Mouse (Mus musculus) layer of hippocampus, adult 9-10 months (tissue): ENCODE results near the gene Tanc1.

ENCODE experiments used
- DNase-seq: peaks from one replicate; pipeline ENCODE4 v3.0.0; 2022; ENCODE audit warnings: low spot score

Tanc1 gene

DNA sequence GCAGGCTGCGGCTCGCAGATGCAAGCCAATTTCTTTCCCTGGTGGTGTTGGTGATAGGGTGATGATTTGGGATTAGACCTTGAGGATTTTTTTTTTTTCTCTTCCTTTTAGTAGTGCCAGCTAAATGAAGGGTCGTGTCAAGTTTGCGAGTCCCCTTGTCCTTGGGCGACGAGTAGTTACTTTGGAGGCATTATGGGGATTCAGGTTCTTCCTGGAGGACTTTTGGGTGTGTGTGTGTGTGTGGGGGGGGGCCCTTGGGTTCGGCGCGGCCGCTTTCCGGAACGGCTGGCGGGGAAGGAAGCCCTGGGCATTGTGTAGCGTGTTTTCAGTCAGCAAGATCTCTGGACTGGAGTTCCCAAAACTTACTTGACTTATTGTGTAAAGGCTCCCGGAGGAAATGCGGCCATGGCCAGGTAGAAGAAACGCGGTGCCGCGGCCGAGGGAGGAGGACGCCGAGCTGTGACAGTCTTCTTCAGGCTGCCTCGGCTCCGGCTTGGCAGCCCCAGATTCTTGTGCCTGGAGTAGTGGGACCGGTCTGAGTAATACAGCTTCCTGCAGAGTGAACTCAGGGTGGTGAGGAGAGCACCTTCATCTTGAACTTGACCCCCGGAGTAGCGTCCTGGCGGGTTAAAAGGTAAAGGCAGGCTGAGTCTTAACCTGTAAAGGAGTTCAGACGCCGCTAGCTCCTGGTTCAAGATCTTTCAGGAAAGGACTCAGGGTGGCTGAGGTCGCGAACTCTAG, 1.1 kb downstream of the Tanc1 start:
- no peak for DNase-seq

DNA sequence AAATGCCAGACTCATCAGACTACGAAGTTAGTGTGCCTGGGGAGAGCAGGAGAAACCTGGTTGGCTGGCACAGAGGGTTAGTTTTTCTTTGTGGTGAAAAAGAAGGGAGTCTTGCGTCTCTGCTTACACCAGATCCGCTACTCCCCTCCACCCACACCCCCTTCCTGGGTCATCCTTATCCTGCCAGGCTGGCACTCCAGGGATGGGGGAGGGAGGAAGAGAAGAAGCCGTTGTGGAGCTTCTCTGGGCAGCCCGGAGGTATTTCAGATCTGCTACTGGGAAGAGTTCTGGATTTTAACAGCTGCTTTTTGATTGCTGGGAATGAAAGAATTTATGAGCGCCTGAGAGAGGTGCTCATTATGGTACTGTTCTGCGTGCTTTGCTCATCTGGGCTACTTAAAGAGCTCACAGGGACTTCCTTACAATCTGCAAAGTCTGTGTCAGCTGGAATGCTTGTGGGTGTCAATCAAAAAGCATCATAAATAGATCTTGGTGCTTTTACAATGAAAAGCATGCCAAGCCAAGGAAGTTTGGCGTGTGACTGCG, 1.7 kb downstream of the Tanc1 start:
- DNase-seq: no peak

DNA sequence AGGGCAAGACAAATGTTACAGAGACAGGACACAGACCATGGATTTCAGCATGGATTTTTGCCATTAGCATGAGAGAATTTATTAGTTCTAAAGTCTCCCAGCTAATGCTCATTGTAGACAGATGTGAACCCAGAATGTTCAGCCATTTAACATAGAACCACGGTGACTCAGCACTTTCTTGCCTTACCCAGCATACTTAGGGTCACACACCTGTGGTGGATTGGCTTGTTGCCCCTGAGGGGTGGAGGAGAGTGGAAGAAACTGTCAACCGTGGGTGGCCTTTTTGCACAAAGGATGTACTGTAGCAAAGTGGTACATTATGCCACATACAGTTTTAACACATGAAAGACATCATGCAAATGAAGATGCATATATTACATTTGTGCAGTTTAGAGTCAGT, 5.0 kb downstream of the Tanc1 start:
- no peak for DNase-seq

DNA sequence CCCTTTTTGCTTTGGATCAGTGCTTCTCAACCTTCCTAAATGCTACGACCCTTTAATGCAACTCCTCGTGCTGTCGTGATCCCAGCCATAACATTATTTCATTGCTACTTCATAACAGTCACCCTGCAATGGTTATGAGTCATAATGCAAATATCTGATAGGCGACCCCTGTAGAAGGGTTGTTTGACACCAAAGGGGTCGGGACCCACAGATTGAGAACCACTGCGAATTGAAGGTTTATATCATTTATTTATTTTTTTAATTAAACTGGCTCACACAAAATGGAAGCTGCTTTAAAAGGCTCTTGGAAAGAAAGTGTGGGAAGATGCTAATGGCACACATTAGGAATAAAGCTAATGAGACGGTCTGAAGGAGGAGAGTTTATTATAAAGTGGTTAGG, 7.2 kb downstream of the Tanc1 start:
- DNase-seq: no peak

DNA sequence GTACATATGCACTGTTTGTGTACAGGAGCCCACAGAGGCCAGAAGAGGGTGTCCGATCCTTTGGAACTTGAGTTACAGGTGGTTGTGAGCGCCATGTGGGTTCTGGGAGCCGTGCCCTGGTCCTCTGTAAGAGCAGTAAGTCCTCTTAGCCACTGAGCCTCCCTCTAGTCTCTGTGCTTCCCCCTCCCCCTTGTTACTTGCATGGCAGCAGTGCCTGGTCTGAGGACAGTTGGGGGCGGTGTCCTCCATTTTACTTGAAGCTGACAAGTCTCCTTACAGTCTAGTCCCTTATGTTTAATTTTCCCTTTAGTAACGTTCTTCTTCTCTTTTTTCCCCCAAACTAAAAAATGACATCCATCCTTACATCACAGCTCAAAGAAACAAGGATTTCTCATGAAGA, 8.8 kb downstream of the Tanc1 start:
- no peak for DNase-seq

DNA sequence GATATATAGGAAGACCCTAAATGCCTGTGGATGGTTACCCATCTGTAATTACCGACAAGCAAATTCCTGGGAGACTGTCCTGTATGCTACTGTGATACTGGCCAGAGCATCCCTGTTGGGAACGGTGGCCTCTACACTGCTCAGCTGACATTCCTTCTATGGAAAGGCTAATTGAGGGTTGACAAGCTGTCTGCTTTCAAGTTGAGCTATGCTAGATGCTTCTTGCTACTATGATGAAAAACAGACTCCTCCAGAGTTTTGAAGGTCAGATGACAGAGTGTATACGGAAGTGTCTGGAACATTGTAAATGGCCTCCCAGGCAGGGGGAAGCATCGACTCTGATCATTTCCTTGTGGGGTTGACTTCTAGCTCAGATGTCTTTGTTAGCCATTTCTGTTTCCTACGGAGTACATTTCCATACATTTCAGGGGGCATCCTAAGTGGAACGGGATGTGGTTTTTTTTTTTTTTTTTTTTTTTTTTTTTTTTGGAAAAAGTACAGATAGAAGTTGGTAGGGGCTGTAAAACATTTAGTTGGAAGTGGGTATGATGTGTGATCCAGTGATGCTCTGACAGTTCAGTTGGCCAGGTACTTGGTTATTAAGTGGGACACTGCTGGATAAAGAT, 10.8 kb downstream of the Tanc1 start:
- DNase-seq: no peak

DNA sequence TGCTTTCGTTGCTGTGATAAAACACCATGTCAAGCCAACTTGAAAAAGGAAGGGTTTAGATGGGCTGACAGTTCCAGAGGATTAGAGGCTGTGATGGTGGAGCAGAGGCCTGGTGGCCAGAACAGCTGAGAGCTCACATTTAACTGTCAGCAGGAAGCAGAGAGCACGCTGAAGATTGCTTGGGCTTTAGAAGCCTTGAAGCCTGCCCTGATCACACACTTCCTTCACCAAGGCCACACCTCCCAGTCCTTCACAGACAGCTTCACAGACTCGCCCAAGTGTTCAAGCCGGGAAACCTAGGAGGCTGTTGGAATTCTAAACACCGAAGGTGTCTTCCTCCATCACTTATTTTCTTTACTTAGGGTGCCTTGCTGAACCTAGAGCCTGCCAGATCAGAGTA, 12.0 kb downstream of the Tanc1 start:
- no peak for DNase-seq

DNA sequence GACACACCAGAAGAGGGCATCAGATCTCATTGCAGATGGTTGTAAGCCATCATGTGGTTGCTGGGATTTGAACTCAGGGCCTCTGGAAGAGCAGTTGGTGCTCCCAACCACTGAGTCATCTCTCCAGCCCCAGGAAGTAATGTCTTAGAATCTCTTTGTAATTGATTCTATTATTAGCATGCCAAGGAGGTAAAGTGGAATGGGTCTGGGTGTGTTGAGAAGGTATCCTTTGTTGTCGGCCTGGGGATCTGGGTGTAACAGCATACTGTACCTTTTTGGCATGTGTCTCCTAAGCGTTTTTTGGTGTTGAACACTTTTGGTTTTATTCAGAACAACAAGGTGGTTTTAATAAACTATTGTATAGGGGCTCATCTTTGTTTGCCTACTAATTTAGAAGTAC, 13.6 kb downstream of the Tanc1 start:
- no peak for DNase-seq

DNA sequence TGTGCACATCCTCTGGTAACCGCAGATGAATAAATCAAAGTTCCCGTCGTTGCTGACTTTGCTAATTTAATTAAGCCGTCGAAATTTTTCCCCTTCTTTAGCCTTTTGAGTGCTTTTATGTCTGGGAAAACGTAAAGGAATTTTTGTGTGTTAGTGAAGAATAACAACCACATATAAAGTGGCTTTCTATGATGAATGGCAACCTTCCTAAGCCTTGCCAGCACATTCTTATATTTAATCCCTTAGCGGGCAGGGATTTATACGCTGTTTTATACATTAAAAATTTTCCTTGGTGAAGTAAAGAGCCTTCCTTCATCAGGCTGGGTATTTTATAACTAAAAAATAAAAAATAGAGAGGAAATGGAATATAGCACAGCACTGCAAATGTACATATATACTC, 14.1 kb downstream of the Tanc1 start:
- no peak for DNase-seq

DNA sequence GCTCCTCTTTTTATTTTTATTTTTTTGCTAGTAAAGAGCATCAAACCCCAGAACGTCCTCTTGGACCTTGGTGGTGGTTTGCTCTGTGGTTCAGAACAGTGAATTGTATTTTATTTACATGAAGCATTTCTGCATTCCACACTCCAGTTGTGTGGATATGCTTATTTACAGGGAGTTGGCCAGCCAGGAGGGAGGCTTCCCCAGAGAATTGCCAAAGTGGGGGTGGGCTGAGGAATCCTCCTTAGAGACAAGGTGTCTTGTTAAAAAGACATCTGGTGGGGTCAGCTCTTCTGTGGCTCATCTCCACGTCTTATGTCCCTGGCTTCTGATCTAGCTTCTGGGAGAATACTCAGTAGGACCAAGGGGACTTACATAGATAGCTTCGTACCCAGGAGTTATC, 14.6 kb downstream of the Tanc1 start:
- no peak for DNase-seq

DNA sequence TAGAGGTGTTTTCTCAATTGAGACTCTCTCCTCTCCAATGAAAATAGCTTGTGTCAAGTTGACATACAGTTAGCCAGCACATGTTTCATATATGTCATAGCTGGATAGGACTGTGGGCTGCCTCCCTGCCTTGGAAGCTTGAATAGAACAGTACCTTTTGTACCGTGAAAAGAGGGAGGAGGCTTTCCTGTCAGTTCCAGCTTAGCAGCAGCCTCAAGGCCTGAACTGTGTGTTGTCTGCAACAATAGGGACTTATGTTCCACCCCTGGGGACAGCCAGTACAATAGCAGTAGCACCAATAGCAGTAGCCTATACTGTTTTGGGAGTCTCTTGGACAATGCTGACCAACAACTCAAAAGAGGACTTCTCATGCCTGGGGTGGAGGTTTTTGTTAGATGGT, 15.7 kb downstream of the Tanc1 start:
- no peak for DNase-seq

DNA sequence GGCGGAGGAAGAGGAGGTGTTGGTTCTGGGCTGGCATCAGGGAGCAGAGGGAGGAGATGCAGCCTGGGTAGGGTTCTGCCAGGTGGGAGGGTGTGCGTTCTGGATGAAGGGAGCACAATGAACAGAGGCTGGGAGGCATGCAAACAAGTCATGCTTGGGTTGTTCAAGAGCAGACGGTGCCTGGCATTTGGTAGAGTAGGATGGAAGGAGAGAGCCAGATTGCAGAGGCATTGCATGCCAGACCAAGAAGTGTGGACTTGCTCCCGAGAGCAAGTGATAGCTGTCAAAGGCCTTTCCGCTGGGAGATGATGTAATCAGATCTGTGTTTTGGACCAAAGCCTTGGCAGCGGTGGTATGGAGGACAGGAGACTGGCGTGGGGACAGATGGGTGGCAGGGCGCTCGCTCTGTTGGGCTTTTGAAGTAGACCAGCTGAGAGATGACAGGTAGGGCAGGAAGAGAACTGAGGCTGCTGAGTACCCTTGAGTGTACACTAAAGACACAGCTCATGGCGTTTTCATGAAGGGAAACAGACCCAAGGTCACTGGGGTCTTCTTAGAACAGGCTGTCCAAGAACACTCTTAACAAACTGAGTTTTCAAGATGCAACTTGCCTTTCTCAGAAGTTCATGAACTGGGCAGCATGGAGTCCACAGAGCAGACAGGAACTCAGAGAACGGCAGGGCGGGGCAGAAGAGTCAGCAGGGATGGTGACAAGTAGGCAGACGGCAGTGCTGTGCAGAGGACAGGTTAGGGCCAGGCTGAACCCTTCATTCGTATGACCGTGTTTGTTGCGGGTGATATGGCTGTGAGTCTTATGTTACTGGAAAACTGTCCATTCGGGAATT, 16.4 kb downstream of the Tanc1 start:
- peak; percentile 51 for DNase-seq

DNA sequence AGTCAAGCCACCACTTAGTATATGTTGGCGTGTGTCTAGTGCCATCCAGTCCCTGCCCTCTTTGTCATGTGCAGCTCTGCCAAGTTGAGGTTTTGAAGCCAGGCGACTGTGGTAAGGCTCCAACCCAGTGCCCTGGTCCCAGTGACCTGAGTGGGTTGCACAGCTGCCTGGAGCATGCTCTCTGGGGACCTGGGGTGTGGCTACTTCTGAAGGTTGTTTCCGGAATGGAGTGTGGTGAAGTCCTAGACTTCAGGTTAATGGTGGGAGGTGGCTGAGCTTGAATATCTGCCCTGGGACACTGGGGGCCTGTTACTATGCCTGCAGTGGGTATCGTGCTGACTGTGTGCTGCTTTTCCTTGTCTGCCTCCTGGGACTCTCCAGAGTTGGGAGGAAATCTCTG, 18.0 kb downstream of the Tanc1 start:
- no peak for DNase-seq

DNA sequence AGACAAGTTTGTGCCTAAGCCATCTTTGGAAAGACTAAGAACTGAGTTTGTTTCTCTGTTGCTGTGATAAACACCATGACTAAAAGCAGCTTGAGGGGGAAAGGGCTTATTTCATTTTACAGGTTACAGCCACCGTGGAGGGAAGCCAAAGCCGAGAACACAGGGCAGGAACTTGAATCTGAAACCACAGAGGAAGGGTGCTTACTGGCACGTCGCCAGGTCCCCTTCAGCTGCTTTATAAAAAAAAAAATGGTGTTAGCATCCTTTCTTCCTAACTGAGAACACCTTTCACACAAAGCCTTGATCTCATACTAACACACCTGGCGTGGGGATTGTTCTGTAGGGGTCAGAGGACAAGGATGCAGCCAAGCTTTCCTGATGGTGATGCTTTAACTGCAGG, 19.6 kb downstream of the Tanc1 start:
- no peak for DNase-seq

DNA sequence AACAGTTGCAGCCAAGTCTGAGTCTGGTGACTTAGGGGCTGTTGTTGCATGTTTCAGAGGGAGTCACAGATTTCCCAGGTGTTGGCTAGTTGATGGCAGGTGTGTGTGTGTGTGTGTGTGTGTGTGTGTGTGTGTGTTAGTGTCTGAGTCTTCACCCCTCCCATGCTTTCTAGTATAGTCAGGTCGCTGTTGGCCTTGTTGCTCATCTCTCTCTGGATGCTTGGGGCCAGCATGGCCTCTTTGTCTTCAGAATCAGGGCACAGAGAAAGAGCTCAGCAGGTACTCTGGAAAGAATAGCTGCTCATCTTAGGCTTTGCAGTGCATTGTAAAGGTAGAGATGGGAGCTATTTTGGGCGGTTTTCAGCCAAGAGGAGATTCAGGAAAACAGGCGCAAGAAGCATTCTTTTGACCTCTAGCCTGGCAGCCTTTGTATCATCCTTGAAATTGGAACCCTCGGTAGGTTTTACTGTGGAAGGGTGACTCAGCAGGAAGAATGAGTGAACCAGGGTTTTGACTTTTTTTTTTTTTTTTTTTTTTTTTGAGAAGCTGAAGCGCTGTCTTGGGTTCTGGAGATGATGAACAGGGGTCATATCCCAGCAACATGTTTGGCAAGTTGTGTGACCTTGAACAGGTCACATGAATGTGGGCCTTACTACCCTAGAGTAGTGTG, 22.1 kb downstream of the Tanc1 start:
- DNase-seq: no peak

DNA sequence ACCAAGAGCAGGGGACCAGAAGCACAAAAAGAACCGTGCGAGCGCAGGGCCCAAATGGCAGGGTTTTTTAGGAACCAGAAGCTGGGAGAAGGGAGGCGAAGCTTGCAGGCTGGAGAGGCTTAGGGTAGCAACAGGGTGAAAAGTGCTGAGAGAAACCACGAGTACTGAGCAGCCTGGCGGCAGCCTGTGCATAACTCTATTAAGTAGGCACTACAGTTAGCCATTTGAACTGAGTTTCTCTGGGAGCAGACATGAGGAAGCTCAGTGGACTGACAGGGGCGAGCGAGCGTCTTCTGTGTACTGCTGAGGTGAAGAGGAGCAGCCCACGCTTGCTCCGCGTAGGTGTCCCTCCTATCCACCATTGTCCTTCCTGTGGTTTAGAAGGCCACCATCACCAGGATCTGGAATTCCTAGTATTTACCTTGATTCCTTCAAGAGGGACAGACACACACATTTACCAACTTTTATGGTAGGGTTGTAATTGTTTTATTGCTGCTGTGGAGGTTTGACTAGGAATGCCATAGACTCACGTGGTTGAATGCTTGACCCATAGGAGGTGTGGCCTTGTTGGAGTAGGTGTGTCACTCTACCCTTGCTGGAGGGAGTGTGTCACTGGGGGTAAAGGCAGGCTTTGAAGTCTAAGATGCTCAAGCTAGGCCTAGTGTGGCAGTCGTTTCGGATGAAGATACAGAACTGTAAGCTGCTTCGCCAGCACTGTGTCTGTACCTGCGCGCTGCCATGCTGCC, 25.4 kb downstream of the Tanc1 start:
- no peak for DNase-seq

DNA sequence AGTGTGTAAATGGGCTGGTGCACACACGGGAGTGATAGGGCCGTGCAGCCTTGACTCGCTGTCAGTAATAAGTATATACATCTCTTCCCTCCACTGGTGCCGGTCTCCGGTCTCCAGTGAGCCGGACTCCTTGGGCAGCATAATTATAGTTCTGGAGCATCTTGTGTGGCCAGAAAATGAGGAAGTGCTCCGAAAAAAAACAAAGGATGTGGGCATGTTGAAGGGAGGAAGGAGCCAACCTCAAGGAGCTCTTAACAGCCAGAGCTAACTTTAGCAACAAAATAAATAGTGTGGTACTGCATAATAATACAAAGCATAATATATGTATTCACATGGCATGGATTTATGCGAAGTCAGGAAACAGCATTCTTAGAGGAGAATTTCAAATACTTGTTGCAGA, 30.9 kb downstream of the Tanc1 start:
- DNase-seq: no peak

DNA sequence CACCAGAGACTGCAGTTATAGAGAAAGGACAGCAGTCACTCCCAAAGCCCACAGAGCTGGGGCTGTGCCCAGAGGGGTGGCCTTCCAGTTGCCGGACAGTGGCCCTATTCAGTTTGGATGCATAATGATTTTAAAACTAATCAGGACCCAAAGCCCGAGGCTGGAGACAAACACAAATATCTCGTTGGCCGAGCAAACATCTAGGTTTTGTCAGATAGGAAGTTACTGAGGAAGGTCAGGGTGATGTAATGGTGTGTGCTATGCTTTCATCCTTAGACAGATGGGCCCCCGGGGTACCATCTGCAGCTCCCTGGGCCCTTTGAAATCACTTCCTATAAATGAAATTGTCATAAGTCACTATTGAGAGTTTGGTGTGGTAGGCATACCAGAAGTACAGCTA, 33.0 kb downstream of the Tanc1 start:
- no peak for DNase-seq

DNA sequence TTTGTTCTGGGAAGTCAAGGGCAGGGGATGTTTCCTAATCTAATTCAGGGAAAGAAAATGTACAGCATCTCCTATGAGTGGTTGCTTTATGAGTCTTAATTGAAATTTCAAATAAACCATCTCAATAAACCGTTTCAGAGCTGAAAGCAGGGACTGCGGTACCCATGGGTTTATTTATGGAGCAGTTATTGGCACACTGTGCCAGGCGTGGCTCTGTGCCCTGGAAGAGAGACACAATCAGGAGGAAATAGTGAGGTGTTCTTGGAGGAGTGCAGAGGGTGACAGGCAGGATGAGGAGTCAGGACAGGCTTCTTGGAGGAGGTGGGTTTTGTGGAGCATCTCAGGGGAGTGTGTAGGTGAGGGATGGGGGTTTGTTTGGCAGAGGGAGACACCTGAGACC, 33.7 kb downstream of the Tanc1 start:
- DNase-seq: no peak

DNA sequence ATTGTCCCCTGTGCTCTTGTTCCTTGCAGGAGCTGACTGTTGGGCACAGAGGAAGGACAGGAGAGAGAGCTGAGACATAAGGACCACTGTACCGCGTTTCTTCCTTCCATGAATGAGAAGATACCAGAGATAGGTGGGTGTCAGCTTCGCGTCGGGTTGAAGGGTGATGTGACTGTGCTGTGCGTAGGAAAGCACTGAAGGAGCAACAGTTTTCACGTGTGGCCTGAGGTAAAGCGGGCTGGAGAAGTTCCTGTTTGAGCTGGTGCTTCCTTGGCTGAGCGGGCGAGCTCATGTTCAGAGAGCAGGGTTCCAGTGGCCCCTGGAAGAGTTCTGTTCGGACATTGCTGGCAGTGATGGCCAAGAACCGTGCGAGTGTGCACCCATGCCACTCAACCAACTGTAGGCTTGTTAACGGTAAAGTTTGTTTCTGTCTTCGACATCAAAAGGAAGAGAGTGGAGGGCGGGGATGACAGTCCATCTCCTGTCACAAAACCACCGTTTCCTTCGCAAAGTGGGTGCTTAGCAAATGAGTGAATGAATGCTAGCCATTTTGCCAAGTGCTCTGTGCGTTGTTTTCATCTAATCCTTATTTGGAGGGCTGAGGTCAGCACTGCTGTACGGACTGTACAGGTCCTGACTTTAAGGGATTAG, 35.0 kb downstream of the Tanc1 start:
- DNase-seq: no peak

DNA sequence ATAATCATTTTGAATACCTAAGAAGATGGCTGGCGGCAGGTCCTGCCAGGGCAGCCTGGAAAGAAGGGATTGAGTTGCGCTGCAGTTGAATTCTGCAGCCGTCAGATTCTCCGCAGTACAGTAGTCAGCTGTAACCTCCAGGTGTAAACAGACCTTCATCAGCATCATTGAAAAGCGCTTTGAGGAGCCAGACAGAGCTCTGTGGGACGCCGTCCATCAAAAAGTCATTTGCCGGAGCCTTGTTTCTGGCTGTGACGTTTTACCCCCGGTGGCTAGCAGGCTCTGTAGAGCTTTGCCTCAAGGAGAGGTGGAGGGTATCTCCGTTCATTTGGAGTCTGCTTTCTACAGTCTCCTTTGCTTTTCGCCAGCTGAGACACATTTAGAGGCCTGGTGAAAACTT, 36.6 kb downstream of the Tanc1 start:
- DNase-seq: no peak
